Mouse (Mus musculus) spleen, postnatal 4 days (tissue): Measurements from ENCODE around the gene Nhsl2.

Experiments
- DNase-seq, 2 experiments: peaks; one replicate each; pipeline ENCODE4 v3.0.0; 2022; ENCODE audit warnings: low spot score in 2 of 2

Gene Nhsl2

DNA sequence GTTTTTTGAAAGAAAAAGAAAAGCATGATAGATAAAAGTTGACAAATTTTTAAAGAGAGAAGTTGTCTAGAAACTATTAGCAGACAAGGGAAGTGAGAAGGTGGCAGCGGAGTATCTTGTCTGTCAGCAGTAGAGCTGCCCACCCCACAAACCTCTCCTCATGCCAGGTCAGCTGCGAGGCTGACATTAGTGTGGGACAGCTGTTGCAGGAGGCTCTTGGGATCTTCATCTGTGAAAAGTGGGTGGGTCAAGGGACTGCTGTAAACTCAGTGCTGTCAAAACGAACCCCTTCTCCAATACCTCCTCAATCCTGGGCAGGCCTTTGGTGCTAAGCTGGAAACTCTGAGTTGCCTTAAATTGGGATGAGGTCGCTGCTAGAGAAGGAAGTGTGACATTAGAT, 202.0 kb downstream of the Nhsl2 start:
- no peak for DNase-seq

- DNase-seq = no peak
Observed at GRCm38 (mm10) chrX:102053371-102053770, 204.2 kb downstream of the Nhsl2 start.

DNA sequence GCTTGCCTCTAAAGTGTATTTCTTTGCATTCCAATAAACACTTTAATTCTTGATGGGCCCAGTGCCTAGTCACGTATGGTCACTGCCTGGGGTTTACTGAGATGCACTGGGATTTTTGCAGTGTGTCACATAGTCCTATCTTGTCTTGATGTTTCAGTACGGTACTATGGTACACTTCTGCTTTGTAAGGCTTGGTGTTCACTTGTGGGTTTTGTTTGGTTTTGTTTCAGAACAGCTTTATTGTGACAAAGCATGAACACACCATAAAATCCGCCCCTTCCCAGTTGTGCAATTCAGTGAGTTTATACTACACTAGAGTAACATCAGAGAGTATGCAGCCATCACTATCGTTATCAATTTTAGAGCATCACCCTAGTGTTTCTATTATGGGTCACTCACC, 204.8 kb downstream of the Nhsl2 start:
- no peak for DNase-seq

DNA sequence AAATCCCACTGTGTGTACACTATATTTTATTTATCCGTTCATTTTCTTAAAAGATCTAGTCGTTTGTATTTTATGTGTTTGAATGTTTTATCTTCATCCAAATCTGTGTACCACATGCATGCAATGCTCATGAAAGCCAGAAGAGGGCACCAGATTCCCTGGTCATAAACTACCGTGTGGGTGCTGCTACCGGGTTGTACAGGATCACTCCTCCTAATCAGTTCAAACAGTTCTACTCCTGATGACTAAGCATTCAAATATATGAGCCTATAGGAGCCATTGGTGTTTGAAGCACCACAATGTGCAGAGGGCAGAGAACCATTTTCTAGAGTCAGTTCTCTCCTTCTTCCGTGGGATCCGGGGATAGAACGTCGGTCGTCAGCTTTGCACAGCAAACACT, 210.3 kb downstream of the Nhsl2 start:
- peak in 1 of 2 experiments; percentile 27 for DNase-seq

GRCm38 (mm10) chrX:102060243-102060642, 211.1 kb downstream of the Nhsl2 start:
- DNase-seq = no peak

- DNase-seq = no peak
Observed at GRCm38 (mm10) chrX:102060891-102061290, 211.7 kb downstream of the Nhsl2 start.

GRCm38 (mm10) chrX:102064062-102064461, 214.9 kb downstream of the Nhsl2 start:
- no peak for DNase-seq

- no peak for DNase-seq
Observed at GRCm38 (mm10) chrX:102065213-102065775, 216.1 kb downstream of the Nhsl2 start.

GRCm38 (mm10) chrX:102066134-102066533, 216.9 kb downstream of the Nhsl2 start:
- DNase-seq = peak; percentile 36 to 73

DNA sequence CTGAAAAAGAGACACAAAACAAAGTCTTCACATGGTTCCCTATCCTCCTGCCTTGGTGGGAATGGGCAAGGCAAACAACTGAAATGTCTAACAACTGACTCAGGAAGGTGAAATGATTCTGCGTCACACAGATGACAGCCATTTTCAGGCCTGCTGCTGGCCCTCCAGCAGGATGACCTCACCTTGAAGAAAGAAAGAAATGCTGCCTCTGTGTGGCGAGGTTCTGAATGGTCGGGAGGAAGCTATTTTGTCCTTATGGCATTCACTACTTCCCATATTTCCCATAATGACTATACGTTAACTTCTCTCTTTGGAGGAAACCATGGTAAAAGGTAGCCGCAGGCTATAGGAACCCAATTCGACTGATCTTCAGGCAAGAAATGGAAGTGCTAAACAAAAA, 217.9 kb downstream of the Nhsl2 start:
- DNase-seq = no peak

DNA sequence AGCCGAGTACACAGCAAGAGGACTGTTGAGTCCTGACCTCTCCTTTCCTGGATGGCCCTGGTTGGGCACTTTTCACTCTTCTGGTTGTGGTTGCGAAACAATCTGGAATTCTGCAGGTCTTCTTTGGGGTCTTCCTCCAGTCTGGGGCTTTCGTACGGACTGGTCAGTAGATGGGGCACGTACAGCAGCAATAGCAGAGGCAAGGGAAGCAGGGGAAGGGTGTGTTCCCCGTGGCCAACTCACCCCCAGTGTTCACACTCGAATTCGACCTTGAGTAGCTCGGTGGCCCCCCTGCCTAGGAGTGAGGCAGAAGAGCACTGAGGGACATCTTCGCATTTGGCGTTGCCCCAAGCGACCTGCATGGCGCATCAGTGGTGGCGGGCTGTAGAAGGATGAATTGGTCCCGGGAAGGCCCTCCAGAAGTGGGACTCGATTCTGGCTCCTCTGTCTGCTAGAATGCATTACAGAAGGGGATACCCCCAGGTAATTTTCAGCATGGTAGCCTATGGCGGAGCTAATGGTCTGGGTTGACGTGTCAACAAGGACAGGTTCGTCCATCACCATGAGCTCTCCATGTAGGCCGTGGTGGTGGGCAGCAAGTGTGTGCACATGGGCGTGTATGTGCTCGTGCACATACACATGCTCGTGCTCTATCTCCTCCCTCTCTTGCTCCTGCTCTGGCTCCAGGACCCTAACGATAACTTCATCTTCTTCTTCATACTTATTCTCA, 219.8 kb downstream of the Nhsl2 start:
- DNase-seq = no peak

- DNase-seq = peak in 1 of 2 experiments; percentile 21
Observed at GRCm38 (mm10) chrX:102070591-102071471, 221.6 kb downstream of the Nhsl2 start, which contains the start of gene Rtl5. TSS of gene Rtl5 (minus strand) at chrX:102071304.

DNA sequence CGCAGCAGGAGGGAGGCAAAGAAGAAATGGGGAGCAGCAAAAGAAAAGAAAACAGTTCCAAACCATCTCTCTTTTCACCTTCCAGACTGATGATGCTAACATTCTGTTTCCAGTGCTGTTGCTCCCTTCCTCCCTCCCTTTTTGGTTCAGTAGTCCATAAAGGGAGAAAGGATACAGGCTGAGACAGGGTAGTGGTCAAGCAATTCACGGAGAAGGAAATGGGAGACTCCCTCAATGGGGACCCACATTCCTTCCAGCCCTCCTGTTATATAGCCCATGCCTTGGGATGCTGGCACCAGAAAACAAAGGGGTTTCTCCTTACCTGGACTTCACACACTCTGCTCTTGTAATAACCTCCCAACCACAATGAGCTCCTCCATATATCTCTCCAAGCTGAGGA, 222.3 kb downstream of the Nhsl2 start:
- no peak for DNase-seq

DNA sequence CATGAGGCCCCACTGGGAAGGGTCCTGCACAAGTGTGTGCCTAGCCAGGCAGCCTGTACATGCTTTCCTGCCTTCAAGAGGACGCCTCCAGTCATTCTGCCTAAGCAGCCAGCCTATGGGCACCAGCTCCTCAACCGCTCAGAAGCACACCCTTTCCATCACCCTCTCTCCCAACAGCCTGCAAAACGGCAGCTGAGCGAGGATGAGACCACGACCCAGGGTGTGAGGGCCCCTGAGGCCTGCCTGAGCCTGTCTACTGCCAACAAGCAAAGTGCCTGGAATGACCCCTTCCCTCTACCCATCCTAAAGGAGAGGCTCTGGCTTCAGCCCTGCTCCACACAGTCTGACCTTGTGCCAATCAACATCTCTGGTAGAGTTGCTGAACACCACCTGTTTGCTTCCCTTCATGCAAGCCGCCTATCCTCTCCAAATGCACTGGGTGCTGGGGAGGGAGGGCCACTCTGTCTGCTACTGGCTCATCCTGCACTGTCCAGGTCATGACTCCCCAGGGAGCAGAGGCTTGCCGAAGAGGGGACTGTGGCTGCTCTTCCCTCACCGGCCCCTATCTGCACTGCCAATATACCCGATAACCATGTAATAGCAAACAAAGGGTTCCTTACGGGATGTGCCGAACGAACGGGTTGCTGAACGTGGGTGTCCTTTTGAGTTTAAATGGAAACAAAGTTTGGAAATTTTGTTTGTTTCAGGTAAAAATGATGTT, 224.6 kb downstream of the Nhsl2 start:
- no peak for DNase-seq

DNA sequence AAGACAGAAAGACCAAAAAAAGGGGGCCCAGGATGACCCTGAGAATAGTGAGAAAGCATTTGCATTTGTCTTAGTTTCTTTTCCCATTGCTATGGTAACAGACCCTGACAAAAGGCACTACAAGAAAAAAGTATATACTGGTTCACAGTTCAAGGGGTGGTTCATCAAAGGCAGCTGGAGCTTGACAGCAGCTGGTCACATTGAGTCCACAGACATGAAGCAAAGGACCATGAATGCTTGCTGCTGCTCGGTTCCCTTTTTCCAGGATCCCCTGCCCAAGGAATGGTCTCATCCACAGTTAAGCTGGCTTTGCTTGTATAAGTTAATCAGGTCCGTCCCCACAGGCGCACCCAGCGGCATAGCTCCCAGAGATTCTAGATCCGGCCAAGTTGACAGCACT, 225.2 kb downstream of the Nhsl2 start:
- no peak for DNase-seq

GRCm38 (mm10) chrX:102075158-102075557, 226.0 kb downstream of the Nhsl2 start:
- no peak for DNase-seq

GRCm38 (mm10) chrX:102076886-102077765, 227.9 kb downstream of the Nhsl2 start:
- no peak for DNase-seq

GRCm38 (mm10) chrX:102081076-102081475, 231.9 kb downstream of the Nhsl2 start:
- no peak for DNase-seq

- no peak for DNase-seq
Observed at GRCm38 (mm10) chrX:102081573-102082279, 232.5 kb downstream of the Nhsl2 start.

- no peak for DNase-seq
Observed at GRCm38 (mm10) chrX:102082340-102082739, 233.2 kb downstream of the Nhsl2 start.
